Mouse (Mus musculus): ENCODE measurements around the gene Cd200r1. TPM values are rescaled to one million over a fixed set of nuclear protein-coding genes. Genes with fewer than 3 reads are reported as not detected.

The Cd200r1 gene
- total and polyA plus RNA-seq, 3 experiments: 1.4 to 1.6 TPM; not detected in 1

- H3K79me2 ChIP-seq (ENCODE audit: control insufficient read depth, insufficient read depth, low read length, poor library complexity): no peaks in the 10 kb centered on the region
- H3K4me1 ChIP-seq (ENCODE audit: control insufficient read depth in 1 of 2, insufficient read depth in 2 of 2, low read length in 2 of 2): peaks cover 0 to 3% of the 10 kb centered on the region in 2 experiments; a peak in 2 of 4 replicates
- H3K27me3 ChIP-seq (ENCODE audit: control insufficient read depth in 1 of 2, insufficient read depth in 2 of 2, low read length in 2 of 2): no peaks in the 10 kb centered on the region
- no peak for DNase-seq (ENCODE audit: low read depth, low spot score)
- peaks cover 0 to 3% of the 10 kb centered on the region in 2 experiments; a peak in 2 of 4 replicates for H3K36me3 ChIP-seq (ENCODE audit: control insufficient read depth in 1 of 2, insufficient read depth in 2 of 2, low read length in 2 of 2)
- TF ChIP-seq ZC3H11A (IDR thresholded peaks at IDR 0.05; ENCODE audit: low read depth, low read length) (0 out of 2 replicates have a peak, but pooled peaks have one; percentile 33), ZMIZ1 (IDR thresholded peaks at IDR 0.05; ENCODE audit: low read depth, low read length) (no peak), CTCF (IDR thresholded peaks at IDR 0.05 in 2 of 3, conservative IDR thresholded peaks at IDR 0.05 in 1 of 3; ENCODE audit: control insufficient read depth in 1 of 3, insufficient read depth in 1 of 3, low read depth in 2 of 3, low read length in 3 of 3, poor library complexity in 1 of 3, severe bottlenecking in 1 of 3) (peak in 1 of 3 experiments; percentile 38; a peak in 2 of 6 replicates), SMC3 (IDR thresholded peaks at IDR 0.05; ENCODE audit: low read depth, low read length) (peak; percentile 42), NELFE (IDR thresholded peaks at IDR 0.05; ENCODE audit: low read depth, low read length) (no peak), RAD21 (IDR thresholded peaks at IDR 0.05; ENCODE audit: low read depth, low read length) (peak; percentile 30)
- no peak overlapping the region for H3K4me3 ChIP-seq (ENCODE audit: control insufficient read depth in 1 of 2, insufficient read depth in 1 of 2, low read depth in 2 of 2, low read length in 2 of 2)
- no peak overlapping the region for H3K9ac ChIP-seq (ENCODE audit: control insufficient read depth, low read depth, low read length, poor library complexity, severe bottlenecking)
- H3K9me3 ChIP-seq (replicated peaks; ENCODE audit: insufficient read depth, low read length): no peaks in the 10 kb centered on the region
- no peak overlapping the region for H3K27ac ChIP-seq (ENCODE audit: control insufficient read depth, low read depth, low read length)
These were observed 47.7 kb upstream of the Cd200r1 start for GRCm38 (mm10) chr16:44717838-44718237.

DNA sequence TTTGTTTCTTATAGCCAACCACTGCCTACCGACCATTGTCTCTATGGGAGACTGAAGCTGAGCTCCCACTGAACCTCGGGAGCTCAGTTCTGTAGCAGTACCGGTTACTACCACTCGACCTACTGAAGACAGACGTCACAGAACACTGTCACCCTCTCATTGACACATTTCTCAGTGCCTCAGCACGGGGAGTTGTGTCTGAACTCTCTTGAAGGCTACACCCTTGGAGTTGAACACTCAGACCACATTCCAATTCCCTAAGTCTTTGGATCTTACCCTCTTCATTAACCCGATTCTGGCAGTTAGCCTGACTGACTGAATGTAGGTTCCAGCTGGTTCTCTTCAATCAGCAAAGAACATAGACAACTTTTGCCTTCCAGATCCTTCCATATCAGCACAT is 46.2 kb upstream of the Cd200r1 start:
- Histone ChIP-seq H3K79me2 (ENCODE audit: control insufficient read depth, insufficient read depth, low read length, poor library complexity) (peaks cover 5% of the 10 kb centered on the region), H3K27ac (ENCODE audit: control insufficient read depth, low read depth, low read length) (no peak overlapping the region), H3K36me3 (ENCODE audit: control insufficient read depth in 1 of 2, insufficient read depth in 2 of 2, low read length in 2 of 2) (peaks cover 0 to 12% of the 10 kb centered on the region in 2 experiments; a peak in 2 of 4 replicates), H3K4me3 (ENCODE audit: control insufficient read depth in 1 of 2, insufficient read depth in 1 of 2, low read depth in 2 of 2, low read length in 2 of 2) (no peak overlapping the region), H3K27me3 (ENCODE audit: control insufficient read depth in 1 of 2, insufficient read depth in 2 of 2, low read length in 2 of 2) (no peaks in the 10 kb centered on the region), H3K9me3 (replicated peaks; ENCODE audit: insufficient read depth, low read length) (no peaks in the 10 kb centered on the region), H3K4me1 (ENCODE audit: control insufficient read depth in 1 of 2, insufficient read depth in 2 of 2, low read length in 2 of 2) (peaks cover 0 to 7% of the 10 kb centered on the region in 2 experiments; a peak in 2 of 4 replicates), H3K9ac (ENCODE audit: control insufficient read depth, low read depth, low read length, poor library complexity, severe bottlenecking) (no peak overlapping the region)
- TF ChIP-seq GATA1 (IDR thresholded peaks at IDR 0.05; ENCODE audit: low read depth, low read length): no peak
- no peak for DNase-seq (ENCODE audit: low read depth, low spot score)

GRCm38 (mm10) chr16:44720518-44720917 is 45.0 kb upstream of the Cd200r1 start:
- Histone ChIP-seq H3K79me2 (ENCODE audit: control insufficient read depth, insufficient read depth, low read length, poor library complexity) (peaks cover 13% of the 10 kb centered on the region), H3K27ac (ENCODE audit: control insufficient read depth, low read depth, low read length) (no peak overlapping the region), H3K9me3 (replicated peaks; ENCODE audit: insufficient read depth, low read length) (no peaks in the 10 kb centered on the region), H3K4me3 (ENCODE audit: control insufficient read depth in 1 of 2, insufficient read depth in 1 of 2, low read depth in 2 of 2, low read length in 2 of 2) (no peak overlapping the region), H3K36me3 (ENCODE audit: control insufficient read depth in 1 of 2, insufficient read depth in 2 of 2, low read length in 2 of 2) (peaks cover 0 to 15% of the 10 kb centered on the region in 2 experiments; a peak in 2 of 4 replicates), H3K27me3 (ENCODE audit: control insufficient read depth in 1 of 2, insufficient read depth in 2 of 2, low read length in 2 of 2) (no peaks in the 10 kb centered on the region), H3K9ac (ENCODE audit: control insufficient read depth, low read depth, low read length, poor library complexity, severe bottlenecking) (no peak overlapping the region), H3K4me1 (ENCODE audit: control insufficient read depth in 1 of 2, insufficient read depth in 2 of 2, low read length in 2 of 2) (peaks cover 0 to 7% of the 10 kb centered on the region in 2 experiments; a peak in 2 of 4 replicates)
- TF ChIP-seq CTCF (IDR thresholded peaks at IDR 0.05 in 2 of 3, conservative IDR thresholded peaks at IDR 0.05 in 1 of 3; ENCODE audit: control insufficient read depth in 1 of 3, insufficient read depth in 1 of 3, low read depth in 2 of 3, low read length in 3 of 3, poor library complexity in 1 of 3, severe bottlenecking in 1 of 3) (peak in 2 of 3 experiments; percentile 62 to 86; a peak in 4 of 6 replicates), EP300 (IDR thresholded peaks at IDR 0.05; ENCODE audit: low read depth in 1 of 2, low read length in 2 of 2) (no peak), ZC3H11A (IDR thresholded peaks at IDR 0.05; ENCODE audit: low read depth, low read length) (peak; percentile 21; the same call in 1 of the 2 replicates), SMC3 (IDR thresholded peaks at IDR 0.05; ENCODE audit: low read depth, low read length) (peak; percentile 57), NRF1 (IDR thresholded peaks at IDR 0.05; ENCODE audit: insufficient read depth, low read depth, low read length, poor library complexity, severe bottlenecking) (no peak), SIN3A (IDR thresholded peaks at IDR 0.05; ENCODE audit: low read length) (no peak), RAD21 (IDR thresholded peaks at IDR 0.05; ENCODE audit: low read depth, low read length) (peak; percentile 51), ELF1 (IDR thresholded peaks at IDR 0.05; ENCODE audit: low read depth, low read length) (no peak), HCFC1 (IDR thresholded peaks at IDR 0.05; ENCODE audit: low read depth, low read length) (no peak)
- peak; percentile 67 for DNase-seq (ENCODE audit: low read depth, low spot score)
